Mouse (Mus musculus) embryonic facial prominence, embryonic 10.5 days (tissue): ENCODE results near the gene Ciart. TPM values are rescaled to one million over a fixed set of nuclear protein-coding genes. Genes with fewer than 3 reads are reported as not detected.
"Not testable (repeated sequence)": the region's sequence is repeated elsewhere in the genome, so short reads cannot be mapped to it uniquely, and the experiment has no call there.

Source experiments
- DNase-seq: peaks from one replicate; pipeline ENCODE4 v3.0.0-alpha.2; 2017; ENCODE audit warnings: low spot score
- H3K27ac ChIP-seq: fragments of 300-500 bp; sonication (generic); replicated peaks from 2 replicates; pipeline ENCODE4 v1.5.1; 2016; ENCODE audit warnings: mild to moderate bottlenecking
- H3K27me3 ChIP-seq: fragments of 300-500 bp; sonication (generic); replicated peaks from 2 replicates; pipeline ENCODE4 v1.6.1; 2016; ENCODE audit warnings: low read depth, mild to moderate bottlenecking; ENCODE audit not compliant: poor library complexity, severe bottlenecking
- H3K36me3 ChIP-seq: fragments of 300-500 bp; sonication (generic); replicated peaks from 2 replicates; pipeline ENCODE4 v1.6.1; 2016; ENCODE audit warnings: mild to moderate bottlenecking, moderate library complexity
- H3K4me1 ChIP-seq: fragments of 300-500 bp; sonication (generic); 2 replicates; pipeline ENCODE4 v1.6.1; 2016
- H3K4me3 ChIP-seq: fragments of 300-500 bp; sonication (generic); 2 replicates; pipeline ENCODE4 v1.5.1; 2016; ENCODE audit warnings: mild to moderate bottlenecking, moderate library complexity
- H3K9me3 ChIP-seq: fragments of 300-500 bp; sonication (generic); 2 replicates; pipeline ENCODE4 v1.6.1; 2016; ENCODE audit warnings: mild to moderate bottlenecking
- WGBS: fragments of 180-500 bp; shearing (Covaris S2); methylation state at CpG from one replicate; pipeline ENCODE4 v1.1.7; 2016; 5-methylcytosine and 5-hydroxymethylcytosine counted together
- polyA plus RNA-seq: library from polyadenylated mRNA; unstranded; fragments of >200 nt; fragmentation: Nextera tagmentation; extraction: Ambion mirVana; gene quantifications from 2 replicates; pipeline ENCODE4 v1.2.1, GENCODE M21; 2016

Gene Ciart
- polyA plus RNA-seq, 1 experiment from 2014 or later = 13.4 TPM

DNA sequence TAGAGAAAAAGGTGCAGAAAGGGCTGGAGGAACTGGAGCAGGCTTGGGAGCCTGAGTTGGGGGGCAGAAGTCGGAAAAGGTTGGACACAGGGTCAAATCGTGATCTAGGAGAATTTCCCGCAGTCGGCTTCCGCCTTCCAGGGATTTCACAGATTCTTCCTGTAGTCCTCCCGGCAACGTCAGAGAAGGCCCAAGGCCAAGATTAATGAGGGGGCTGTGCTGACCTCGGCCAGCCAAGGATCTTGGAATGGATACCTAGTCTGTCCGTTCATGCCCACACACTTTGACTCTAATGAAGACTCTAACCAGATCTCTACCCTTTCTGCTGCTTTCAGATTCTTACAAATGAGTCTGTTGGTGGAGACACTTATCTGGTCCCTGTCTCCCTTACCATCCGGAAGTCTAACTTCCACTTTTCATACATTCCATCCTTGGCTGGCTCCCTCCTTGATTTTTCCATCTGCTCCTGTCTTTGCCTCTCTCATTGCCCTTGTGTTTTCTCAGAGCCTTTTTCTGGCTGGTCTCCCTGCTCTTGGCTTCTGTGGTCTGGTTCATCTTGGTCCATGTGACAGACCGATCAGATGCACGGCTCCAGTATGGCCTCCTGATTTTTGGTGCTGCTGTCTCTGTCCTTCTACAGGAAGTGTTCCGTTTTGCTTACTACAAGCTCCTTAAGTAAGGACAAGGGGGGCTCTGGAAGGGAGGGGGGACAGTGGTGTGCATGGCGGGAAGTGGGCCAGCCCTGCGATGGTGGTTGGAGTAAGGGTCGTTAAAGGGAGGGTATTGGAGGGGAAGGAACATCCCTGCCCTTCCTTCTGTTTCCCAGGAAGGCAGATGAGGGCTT is 12.5 kb upstream of the Ciart start:
- H3K4me1 ChIP-seq = peaks cover 50% of the 10 kb centered on the region
- peak overlapping the region; percentile 84 for H3K27ac ChIP-seq
- DNase-seq = peak; percentile 41
- 15% methylated on average over 16 of the region's 16 CpGs for WGBS
- no peaks in the 10 kb centered on the region for H3K9me3 ChIP-seq
- H3K27me3 ChIP-seq = no peaks in the 10 kb centered on the region
- H3K36me3 ChIP-seq = peaks cover 30% of the 10 kb centered on the region
- peak overlapping the region; percentile 82 for H3K4me3 ChIP-seq

DNA sequence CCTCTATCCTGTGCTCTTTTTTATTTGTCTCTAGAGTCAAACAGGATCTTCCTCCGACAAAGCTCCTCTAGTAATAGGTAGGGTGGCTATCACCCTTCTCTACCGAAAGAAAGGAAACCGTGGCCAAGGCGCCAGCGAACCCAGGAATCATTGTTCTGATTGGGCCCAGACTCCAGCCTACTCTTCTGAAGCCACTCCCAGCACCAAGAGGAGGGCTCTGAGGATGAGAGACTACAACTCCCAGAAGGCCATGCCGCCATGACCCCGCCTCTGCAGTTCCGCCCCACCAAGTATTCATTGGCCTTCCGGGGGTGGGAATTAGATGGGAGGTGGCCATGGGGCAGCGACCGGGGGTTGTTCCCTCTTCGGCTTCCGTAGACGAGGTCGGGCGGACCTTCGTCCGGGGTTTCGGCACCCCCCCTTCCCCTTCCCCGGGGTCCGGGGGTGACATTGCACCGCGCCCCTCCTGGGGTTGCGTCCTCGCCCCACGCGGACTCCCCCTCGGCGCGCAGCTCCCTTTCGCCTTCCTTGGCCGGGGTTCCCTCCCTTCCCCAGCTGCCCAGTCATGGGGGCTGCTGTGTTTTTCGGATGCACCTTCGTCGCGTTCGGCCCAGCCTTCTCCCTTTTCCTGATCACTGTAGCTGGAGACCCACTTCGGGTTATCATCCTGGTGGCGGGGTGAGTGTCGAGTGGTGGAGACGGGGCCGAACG is 11.7 kb upstream of the Ciart start, which contains the start of gene Aph1a:
Aph1a (plus strand) TSS at position 364 of the 711 bp plus-strand sequence.
- peak within 1 kb of the TSS; percentile 84 for H3K27ac ChIP-seq
- WGBS = under 1% methylated on average over 25 of the region's 43 CpGs

DNA sequence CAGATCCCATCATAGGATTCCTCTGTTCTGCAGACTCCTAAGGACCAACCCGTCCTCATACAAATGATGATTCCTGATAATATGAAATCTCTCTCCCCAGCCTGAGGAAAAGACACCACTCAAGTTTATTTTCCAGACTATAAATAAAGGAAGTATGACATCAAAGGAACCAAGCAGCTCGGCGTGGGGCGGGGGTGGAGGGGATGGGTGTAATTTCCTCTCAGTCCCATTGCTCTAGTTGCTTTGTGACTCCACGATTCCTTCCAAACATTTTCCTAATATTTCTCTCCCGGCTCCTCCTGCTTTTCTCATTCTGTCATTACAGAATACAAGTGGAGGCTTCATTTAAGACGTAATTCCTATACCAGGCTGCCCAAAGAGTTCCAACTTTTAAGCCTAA is 11.1 kb upstream of the Ciart start:
- peak overlapping the region; percentile 84 for H3K27ac ChIP-seq
- H3K4me1 ChIP-seq = peaks cover 52% of the 10 kb centered on the region
- peak; percentile 33 for DNase-seq
- H3K4me3 ChIP-seq = peak overlapping the region; percentile 82
- no peaks in the 10 kb centered on the region for H3K9me3 ChIP-seq
- no peaks in the 10 kb centered on the region for H3K27me3 ChIP-seq
- 24% methylated on average over 7 of the region's 7 CpGs for WGBS
- peaks cover 16% of the 10 kb centered on the region for H3K36me3 ChIP-seq

More for the DNA sequence above, 11.7 kb upstream of the Ciart start, which contains the start of gene Aph1a:
- peaks cover 22% of the 10 kb centered on the region for H3K36me3 ChIP-seq
- H3K4me1 ChIP-seq = peaks cover 52% of the 10 kb centered on the region
- H3K4me3 ChIP-seq = peak within 1 kb of the TSS; percentile 82
- not testable (repeated sequence) for H3K27me3 ChIP-seq, H3K9me3 ChIP-seq
- peak; percentile 97 for DNase-seq

GRCm38 (mm10) chr3:95892066-95893052 is 10.3 kb upstream of the Ciart start:
- no peaks in the 10 kb centered on the region for H3K9me3 ChIP-seq
- peak; percentile 44 for DNase-seq
- H3K27ac ChIP-seq = peak overlapping the region; percentile 84
- peaks cover 8% of the 10 kb centered on the region for H3K36me3 ChIP-seq
- WGBS = 36% methylated on average over 11 of the region's 11 CpGs
- peaks cover 52% of the 10 kb centered on the region for H3K4me1 ChIP-seq
- peak overlapping the region; percentile 33 for H3K4me3 ChIP-seq
- no peaks in the 10 kb centered on the region for H3K27me3 ChIP-seq

DNA sequence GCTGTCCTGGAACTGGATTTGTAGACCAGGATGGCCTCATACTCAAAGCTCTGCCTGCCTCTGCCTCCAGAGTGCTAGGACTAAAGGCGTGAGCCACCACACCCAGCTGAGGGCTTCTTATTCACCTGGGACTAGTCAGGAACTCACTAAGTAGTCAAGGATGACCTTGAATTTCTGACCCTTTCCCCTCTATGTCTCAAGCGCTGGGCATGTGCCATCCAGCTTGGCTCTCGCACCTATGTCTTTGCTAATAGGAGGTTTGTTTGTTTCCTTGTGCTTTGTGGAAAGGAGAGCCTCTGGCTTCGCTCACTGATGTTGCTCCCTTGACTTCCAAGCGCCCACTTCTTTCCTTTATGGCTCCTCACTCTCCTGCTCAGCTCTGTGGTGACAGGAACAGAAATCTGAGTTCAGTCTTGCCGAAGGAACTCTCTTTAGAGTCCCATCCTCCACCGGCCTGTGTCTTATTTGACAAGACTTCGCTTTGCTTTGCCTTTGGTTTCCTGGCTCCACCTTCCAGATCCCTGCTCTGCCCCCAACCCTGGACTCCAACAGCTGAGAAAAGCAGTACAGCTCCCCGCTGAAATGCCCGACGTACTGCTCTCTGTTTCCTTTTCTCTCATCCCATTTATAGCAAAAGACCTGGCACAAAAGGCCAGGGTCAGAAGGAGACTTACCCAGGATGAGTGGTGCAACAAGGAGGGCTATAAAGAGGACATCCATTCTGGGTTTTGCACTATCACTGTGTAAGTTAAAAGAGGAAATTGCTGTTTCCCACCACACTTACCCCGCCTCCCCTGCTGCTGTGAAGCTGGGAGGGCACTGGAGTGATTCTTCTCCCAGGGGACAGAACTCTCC is 9.4 kb upstream of the Ciart start, which contains the start of gene BC028528:
BC028528 (minus strand) TSS at position 795 of the 855 bp plus-strand sequence.
- DNase-seq = peak; percentile 29
- WGBS = 24% methylated on average over 12 of the region's 12 CpGs
- no peaks in the 10 kb centered on the region for H3K9me3 ChIP-seq
- no peaks in the 10 kb centered on the region for H3K27me3 ChIP-seq
- peaks cover 7% of the 10 kb centered on the region; the same call in 1 of the 2 replicates for H3K36me3 ChIP-seq
- H3K4me1 ChIP-seq = peaks cover 52% of the 10 kb centered on the region
- peak within 1 kb of the TSS; percentile 33 for H3K4me3 ChIP-seq
- H3K27ac ChIP-seq = peak within 1 kb of the TSS; percentile 84

- Histone ChIP-seq H3K4me1 (peaks cover 41% of the 10 kb centered on the region), H3K9me3 (no peaks in the 10 kb centered on the region), H3K36me3 (no peaks in the 10 kb centered on the region), H3K4me3 (no peak overlapping the region), H3K27me3 (no peaks in the 10 kb centered on the region), H3K27ac (no peak overlapping the region)
- peak; percentile 73 for DNase-seq
- 40% methylated on average over 3 of the region's 3 CpGs for WGBS
Measured at GRCm38 (mm10) chr3:95889664-95890063, 7.6 kb upstream of the Ciart start.

- no peaks in the 10 kb centered on the region for H3K9me3 ChIP-seq
- no peak overlapping the region for H3K27ac ChIP-seq
- no peaks in the 10 kb centered on the region for H3K27me3 ChIP-seq
- no peak for DNase-seq
- no peak overlapping the region for H3K4me3 ChIP-seq
- H3K4me1 ChIP-seq = peaks cover 33% of the 10 kb centered on the region
- no peaks in the 10 kb centered on the region for H3K36me3 ChIP-seq
- 86% methylated on average over 4 of the region's 4 CpGs for WGBS
Measured at GRCm38 (mm10) chr3:95887596-95887995, 5.5 kb upstream of the Ciart start.

GRCm38 (mm10) chr3:95884400-95884799 is 2.3 kb upstream of the Ciart start:
- H3K36me3 ChIP-seq = no peaks in the 10 kb centered on the region
- H3K4me3 ChIP-seq = no peak overlapping the region
- no peak for DNase-seq
- 0 out of 2 replicates have a peak, but pooled peaks cover 6% of the 10 kb centered on the region for H3K27me3 ChIP-seq
- WGBS = 78% methylated on average over 5 of the region's 5 CpGs
- H3K4me1 ChIP-seq = peaks cover 25% of the 10 kb centered on the region
- H3K9me3 ChIP-seq = no peaks in the 10 kb centered on the region
- H3K27ac ChIP-seq = no peak overlapping the region

DNA sequence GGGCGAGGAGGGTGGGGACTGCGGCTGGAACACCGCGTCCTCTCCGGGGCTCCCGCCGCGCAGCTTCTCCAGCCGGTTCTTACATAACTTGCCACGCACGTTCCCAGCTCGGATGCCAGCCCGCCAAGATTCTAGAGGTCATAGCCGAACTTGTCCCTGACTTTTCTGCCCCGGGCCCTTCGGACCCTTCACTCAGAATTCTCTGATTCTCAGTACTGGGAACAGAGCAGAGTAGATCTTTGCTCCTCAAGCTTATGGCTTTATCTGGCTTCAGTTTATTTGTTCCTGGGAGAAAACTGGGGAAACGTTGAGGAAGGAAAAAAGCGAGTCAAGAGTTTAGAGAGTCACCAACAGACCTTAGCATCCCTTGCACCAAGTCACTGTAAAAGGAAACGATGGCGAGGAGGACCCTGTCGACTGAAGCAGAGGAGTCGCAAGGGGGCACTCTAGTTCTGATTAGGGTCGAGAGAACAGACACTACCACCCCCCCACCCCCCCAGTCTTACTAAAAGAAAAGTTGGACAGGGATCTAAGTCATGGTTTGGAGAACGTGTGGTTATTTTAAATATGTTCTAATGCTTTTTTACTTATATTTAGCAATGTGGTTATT is 870 bp upstream of the Ciart start:
- Histone ChIP-seq H3K27ac (peak overlapping the region; percentile 75), H3K9me3 (no peaks in the 10 kb centered on the region), H3K4me3 (peak overlapping the region; percentile 67), H3K4me1 (peaks cover 23% of the 10 kb centered on the region), H3K36me3 (peaks cover 5% of the 10 kb centered on the region), H3K27me3 (0 out of 2 replicates have a peak, but pooled peaks cover 6% of the 10 kb centered on the region)
- 2% methylated on average over 24 of the region's 24 CpGs for WGBS
- DNase-seq = peak; percentile 69

DNA sequence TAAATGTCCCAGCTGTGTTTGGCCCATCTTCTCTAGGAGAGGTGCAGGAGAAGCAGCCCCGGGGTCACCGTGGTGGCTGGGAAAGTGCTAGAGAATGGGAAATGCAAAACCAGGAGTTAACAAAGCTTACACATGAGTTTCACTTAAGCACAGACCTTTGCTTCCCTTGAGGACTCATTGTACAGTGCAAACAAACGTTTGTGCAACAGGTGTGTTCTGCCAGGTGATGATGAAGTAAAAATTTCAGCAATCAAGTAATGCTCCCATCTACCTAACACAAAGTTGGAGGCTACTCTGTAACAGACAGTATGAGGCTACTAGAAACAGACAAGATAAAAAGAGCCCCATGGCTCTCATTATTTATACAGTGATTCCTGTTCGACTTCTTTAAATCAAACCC is 3.0 kb downstream of the Ciart start:
- DNase-seq = no peak
- Histone ChIP-seq H3K27ac (no peak overlapping the region), H3K9me3 (no peaks in the 10 kb centered on the region), H3K4me1 (peaks cover 23% of the 10 kb centered on the region), H3K36me3 (peaks cover 14% of the 10 kb centered on the region), H3K27me3 (0 out of 2 replicates have a peak, but pooled peaks cover 6% of the 10 kb centered on the region), H3K4me3 (no peak overlapping the region)
- 88% methylated on average over 4 of the region's 4 CpGs for WGBS

- WGBS = 83% methylated on average over 7 of the region's 7 CpGs
- H3K36me3 ChIP-seq = peaks cover 39% of the 10 kb centered on the region
- H3K4me1 ChIP-seq = peaks cover 18% of the 10 kb centered on the region
- H3K9me3 ChIP-seq = no peaks in the 10 kb centered on the region
- no peak for DNase-seq
- peak overlapping the region; percentile 82 for H3K4me3 ChIP-seq
- no peaks in the 10 kb centered on the region for H3K27me3 ChIP-seq
- peak overlapping the region; percentile 89 for H3K27ac ChIP-seq
Measured at GRCm38 (mm10) chr3:95872048-95872447, 10.0 kb downstream of the Ciart start.
